Mouse (Mus musculus) intestine, embryonic 14.5 days (tissue): ENCODE data around the gene Azi2. TPM values are rescaled to one million over a fixed set of nuclear protein-coding genes. Genes with fewer than 3 reads are reported as not detected.

Experiments
- ATAC-seq: fragments of 200-750 bp; cut with Nextera tagmentation; replicated peaks from 2 replicates; pipeline ENCODE4 v1.8.0; 2017; ENCODE audit warnings: low read depth, moderate number of reproducible peaks, moderate TSS enrichment, moderate library complexity; ENCODE audit not compliant: low FRiP score, low TSS enrichment
- DNase-seq: peaks from one replicate; pipeline ENCODE4 v3.0.0-alpha.2; 2018; ENCODE audit warnings: low spot score
- H3K27ac ChIP-seq: fragments of 300-500 bp; sonication (generic); 2 replicates; pipeline ENCODE4 v1.5.1; 2014; ENCODE audit warnings: low read depth, mild to moderate bottlenecking, control low read depth
- H3K27me3 ChIP-seq: fragments of 300-500 bp; sonication (generic); replicated peaks from 2 replicates; pipeline ENCODE4 v1.6.1; 2014; ENCODE audit warnings: low read length, control low read depth; ENCODE audit not compliant: control insufficient read depth, insufficient read depth
- H3K36me3 ChIP-seq: fragments of 300-500 bp; sonication (generic); 2 replicates; pipeline ENCODE4 v1.6.1; 2014; ENCODE audit warnings: low read length, control low read depth; ENCODE audit not compliant: control insufficient read depth, insufficient read depth
- H3K4me1 ChIP-seq: fragments of 300-500 bp; sonication (generic); replicated peaks from 2 replicates; pipeline ENCODE4 v1.6.1; 2014; ENCODE audit warnings: low read length, control low read depth, mixed read lengths; ENCODE audit not compliant: control insufficient read depth, insufficient read depth
- H3K4me2 ChIP-seq: fragments of 300-500 bp; sonication (generic); 2 replicates; pipeline ENCODE4 v1.6.1; 2014; ENCODE audit warnings: low read length
- H3K4me3 ChIP-seq: fragments of 300-500 bp; sonication (generic); 2 replicates; pipeline ENCODE4 v1.5.1; 2014; ENCODE audit warnings: low read depth, low read length, control low read depth, mixed read lengths
- H3K9ac ChIP-seq: fragments of 300-500 bp; sonication (generic); 2 replicates; pipeline ENCODE4 v1.6.1; 2014; ENCODE audit warnings: mild to moderate bottlenecking, low read length
- H3K9me3 ChIP-seq: fragments of 300-500 bp; sonication (generic); 2 replicates; pipeline ENCODE4 v1.6.1; 2016; ENCODE audit warnings: low read length, control low read depth; ENCODE audit not compliant: control insufficient read depth
- WGBS: fragments of 180-500 bp; shearing (Covaris S2); extraction: QIAGEN DNeasy Blood & Tissue Kit; methylation state at CpG from one replicate; pipeline ENCODE4 v1.1.7; 2014; 5-methylcytosine and 5-hydroxymethylcytosine counted together
- polyA plus RNA-seq: library from polyadenylated mRNA; unstranded; fragments of >200 nt; fragmentation: Nextera tagmentation; extraction: Ambion mirVana; gene quantifications from 2 replicates; pipeline ENCODE4 v1.2.1, GENCODE M21; 2014

Gene Azi2
- 78.2 and 89.0 TPM in 2 replicates for polyA plus RNA-seq

DNA sequence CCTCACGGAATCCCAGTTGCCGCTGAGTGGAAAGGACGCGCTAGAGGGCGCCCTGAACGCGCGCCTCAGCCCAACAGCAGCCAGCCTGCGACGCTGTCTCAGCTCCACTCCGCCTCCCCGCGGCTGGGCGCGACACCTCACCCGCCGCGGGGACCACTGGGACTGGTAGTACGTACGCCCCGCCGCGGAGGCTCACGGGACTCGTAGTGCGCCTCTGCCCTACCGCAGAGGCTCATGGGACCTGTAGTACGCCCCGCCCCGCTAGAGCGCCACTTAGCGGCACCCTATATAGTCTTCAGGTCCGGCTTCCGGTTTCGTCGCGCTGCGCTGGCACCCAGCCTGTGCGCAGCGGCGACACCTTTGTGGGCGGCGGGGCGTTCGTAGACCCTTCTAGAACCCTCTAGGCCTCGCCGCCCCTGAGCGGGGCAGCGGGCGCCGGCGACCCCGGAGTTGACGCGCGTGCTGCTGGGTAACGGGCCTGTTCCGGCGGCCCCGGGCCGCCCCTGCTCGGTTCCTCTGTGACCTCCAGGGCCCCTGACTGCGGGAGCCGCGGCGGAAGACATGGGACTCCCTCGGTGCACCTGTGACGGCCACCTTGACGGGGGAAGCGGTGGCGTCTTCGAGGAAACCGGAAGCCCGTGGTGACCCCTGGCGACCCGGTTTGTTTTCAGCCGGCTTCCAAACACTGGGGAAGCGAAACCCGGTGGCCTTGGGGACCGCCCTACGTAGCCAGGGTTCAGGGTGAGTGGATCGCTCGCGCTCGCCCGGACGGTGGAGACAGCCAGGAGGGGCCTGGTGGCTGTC, at the start of gene Azi2:
Gene Azi2, plus strand, starts transcription at position 282 of the 804 bp plus-strand sequence.
- DNase-seq: peak; percentile 94
- H3K4me1 ChIP-seq: peaks cover 17% of the 10 kb centered on the region
- peak within 1 kb of the TSS; percentile 82 for H3K4me2 ChIP-seq
- under 1% methylated on average over 87 of the region's 87 CpGs for WGBS
- H3K27me3 ChIP-seq: no peaks in the 10 kb centered on the region
- H3K9me3 ChIP-seq: no peaks in the 10 kb centered on the region
- H3K27ac ChIP-seq: peak within 1 kb of the TSS; percentile 91
- H3K4me3 ChIP-seq: peak within 1 kb of the TSS; percentile 81
- no peaks in the 10 kb centered on the region for H3K36me3 ChIP-seq
- H3K9ac ChIP-seq: peak within 1 kb of the TSS; percentile 91
- peak; percentile 98 for ATAC-seq

DNA sequence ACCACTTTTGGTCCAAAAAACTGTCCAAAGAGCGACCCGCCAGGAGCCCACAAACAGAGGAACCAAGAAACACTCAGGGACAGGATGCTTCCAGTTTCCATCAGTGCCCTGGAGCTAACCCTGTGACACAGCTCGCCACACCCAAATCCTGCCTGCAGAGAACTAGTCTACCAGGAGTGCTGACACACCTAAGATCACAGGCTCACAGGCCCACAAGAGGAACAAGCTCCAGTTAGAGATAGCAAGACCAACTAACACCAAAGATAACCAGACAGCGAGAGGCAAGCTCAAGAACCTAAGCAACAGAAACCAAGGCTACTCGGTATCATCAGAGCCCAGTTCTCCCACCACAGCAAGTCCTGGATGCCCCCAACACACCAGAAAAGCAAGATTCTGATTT, 43.7 kb upstream of the Azi2 start:
- WGBS: 88% methylated on average over 5 of the region's 5 CpGs
- no peak for ATAC-seq

GRCm38 (mm10) chr9:118001488-118001887, 38.8 kb upstream of the Azi2 start:
- Histone ChIP-seq H3K36me3 (no peaks in the 10 kb centered on the region), H3K9ac (no peak overlapping the region), H3K27ac (no peak overlapping the region), H3K4me1 (peaks cover 6% of the 10 kb centered on the region; the same call in 1 of the 2 replicates), H3K4me3 (no peak overlapping the region), H3K27me3 (no peaks in the 10 kb centered on the region), H3K9me3 (no peaks in the 10 kb centered on the region), H3K4me2 (no peak overlapping the region)
- DNase-seq: no peak
- ATAC-seq: no peak
- WGBS: 87% methylated on average over 3 of the region's 3 CpGs

More for the DNA sequence above, 43.7 kb upstream of the Azi2 start:
- Histone ChIP-seq H3K36me3 (no peaks in the 10 kb centered on the region), H3K9me3 (no peaks in the 10 kb centered on the region), H3K27ac (no peak overlapping the region), H3K4me2 (no peak overlapping the region), H3K4me3 (no peak overlapping the region), H3K4me1 (no peaks in the 10 kb centered on the region), H3K9ac (no peak overlapping the region), H3K27me3 (no peaks in the 10 kb centered on the region)
- DNase-seq: no peak

GRCm38 (mm10) chr9:118003218-118003886, 36.9 kb upstream of the Azi2 start:
- Histone ChIP-seq H3K4me1 (peaks cover 6% of the 10 kb centered on the region; the same call in 1 of the 2 replicates), H3K4me2 (no peak overlapping the region), H3K4me3 (no peak overlapping the region), H3K9me3 (no peaks in the 10 kb centered on the region), H3K27ac (0 out of 2 replicates have a peak overlapping the region, but pooled peaks have one; percentile 35), H3K27me3 (no peaks in the 10 kb centered on the region), H3K9ac (no peak overlapping the region), H3K36me3 (no peaks in the 10 kb centered on the region)
- ATAC-seq (no peak), DNase-seq (no peak)
- WGBS: 40% methylated on average over 4 of the region's 4 CpGs

- DNase-seq (peak; percentile 52), ATAC-seq (no peak)
- WGBS: 47% methylated on average over 4 of the region's 4 CpGs
- H3K36me3 ChIP-seq: no peaks in the 10 kb centered on the region
- no peaks in the 10 kb centered on the region for H3K27me3 ChIP-seq
- H3K4me2 ChIP-seq: no peak overlapping the region
- H3K4me1 ChIP-seq: peaks cover 6% of the 10 kb centered on the region; the same call in 1 of the 2 replicates
- no peaks in the 10 kb centered on the region for H3K9me3 ChIP-seq
- H3K9ac ChIP-seq: no peak overlapping the region
- H3K27ac ChIP-seq: peak overlapping the region; percentile 67
- no peak overlapping the region for H3K4me3 ChIP-seq
Observed at GRCm38 (mm10) chr9:118003937-118004336, 36.4 kb upstream of the Azi2 start.

DNA sequence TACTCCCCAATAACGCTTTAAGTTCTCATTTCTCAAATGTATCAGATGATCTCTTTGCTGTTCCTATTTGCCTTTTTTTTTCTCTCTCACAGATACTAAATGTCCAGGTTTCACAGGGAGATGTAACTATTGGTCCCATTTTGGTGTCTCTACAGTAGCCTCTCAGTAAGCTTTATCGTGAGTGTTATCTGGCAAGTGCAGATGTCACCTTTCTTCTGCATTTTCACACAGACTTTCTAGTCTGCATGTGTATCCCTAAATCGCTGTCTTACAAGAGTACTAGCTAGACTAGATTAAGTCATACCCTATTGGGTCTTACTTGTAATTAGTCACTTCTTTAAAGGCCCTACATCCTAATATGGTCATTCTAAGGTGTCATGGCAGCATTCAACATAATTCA, 27.4 kb upstream of the Azi2 start:
- no peak for DNase-seq
- ATAC-seq: no peak
- WGBS: 93% methylated on average over 3 of the region's 3 CpGs

DNA sequence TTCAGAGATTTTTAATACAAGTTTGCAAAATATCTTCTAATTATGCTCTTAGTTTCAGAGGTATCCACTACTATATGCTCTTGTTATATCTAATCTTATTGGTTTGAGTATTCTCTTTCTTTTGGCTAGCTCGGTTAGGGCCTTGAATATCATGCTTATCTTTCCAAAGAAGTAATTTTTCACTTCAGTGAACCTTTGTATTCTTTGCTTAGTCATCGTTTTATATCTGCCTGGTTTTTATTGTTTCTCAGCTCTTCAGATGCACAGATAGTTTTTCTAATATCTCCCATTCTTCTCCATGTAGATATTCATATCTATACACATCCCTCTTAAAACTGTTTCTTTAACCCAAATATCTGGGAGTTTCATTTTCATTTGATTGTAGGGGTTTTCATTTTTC, 15.3 kb upstream of the Azi2 start:
- Histone ChIP-seq H3K4me3 (no peak overlapping the region), H3K9me3 (no peaks in the 10 kb centered on the region), H3K9ac (no peak overlapping the region), H3K4me1 (no peaks in the 10 kb centered on the region), H3K27me3 (no peaks in the 10 kb centered on the region), H3K36me3 (no peaks in the 10 kb centered on the region), H3K4me2 (no peak overlapping the region), H3K27ac (no peak overlapping the region)
- ATAC-seq: no peak
- WGBS: 77% methylated on average over 2 of the region's 2 CpGs
- no peak for DNase-seq

More for the DNA sequence above, 27.4 kb upstream of the Azi2 start:
- Histone ChIP-seq H3K4me3 (no peak overlapping the region), H3K27me3 (no peaks in the 10 kb centered on the region), H3K4me1 (no peaks in the 10 kb centered on the region), H3K9ac (no peak overlapping the region), H3K4me2 (no peak overlapping the region), H3K9me3 (no peaks in the 10 kb centered on the region), H3K27ac (no peak overlapping the region), H3K36me3 (no peaks in the 10 kb centered on the region)

DNA sequence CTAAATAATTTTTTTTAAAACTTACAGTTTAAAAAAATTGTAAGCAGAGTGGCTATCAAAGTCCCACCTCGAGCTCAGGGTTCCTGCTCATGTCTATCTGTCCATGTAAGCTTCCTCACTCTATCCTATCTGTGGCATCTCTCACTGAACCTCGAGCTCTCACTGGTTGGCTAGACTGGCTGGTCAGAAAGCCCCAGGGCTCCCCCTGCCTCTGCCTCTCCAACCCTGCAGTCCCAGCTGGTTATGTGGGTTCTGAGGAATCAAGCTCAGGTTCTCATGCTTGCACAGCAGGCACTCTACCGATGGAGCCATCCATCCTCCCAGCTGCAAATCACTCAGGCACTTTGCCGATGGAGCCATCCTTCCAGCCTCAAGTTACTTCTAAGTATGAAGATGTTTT, 10.8 kb upstream of the Azi2 start:
- no peak for DNase-seq
- WGBS: 51% methylated on average over 4 of the region's 4 CpGs
- H3K27me3 ChIP-seq: no peaks in the 10 kb centered on the region
- H3K27ac ChIP-seq: no peak overlapping the region
- H3K4me1 ChIP-seq: no peaks in the 10 kb centered on the region
- no peaks in the 10 kb centered on the region for H3K9me3 ChIP-seq
- no peak for ATAC-seq
- H3K4me2 ChIP-seq: no peak overlapping the region
- H3K36me3 ChIP-seq: no peaks in the 10 kb centered on the region
- H3K4me3 ChIP-seq: no peak overlapping the region
- H3K9ac ChIP-seq: no peak overlapping the region
